Mouse (Mus musculus) thymus, adult 2 months (tissue): ENCODE results near the gene Grm2.

ENCODE experiments used
- CTCF ChIP-seq: fragments of 200-500 bp; IDR thresholded peaks from 2 replicates; pipeline ENCODE4 v1.5.1; 2012; ENCODE audit warnings: mild to moderate bottlenecking, control low read depth, low read length, moderate library complexity, borderline replicate concordance; ENCODE audit not compliant: control insufficient read depth, poor library complexity, insufficient read depth; ENCODE audit errors: extremely low read depth
- POLR2A ChIP-seq: fragments of 200-500 bp; IDR thresholded peaks from 2 replicates; pipeline ENCODE4 v1.6.1; 2012; ENCODE audit warnings: mild to moderate bottlenecking, low read length, control low read depth, moderate library complexity; ENCODE audit not compliant: control insufficient read depth, poor library complexity, insufficient read depth; ENCODE audit errors: extremely low read depth

GRCm38 (mm10) chr9:106632185-106632584, 23.7 kb downstream of the Grm2 start:
- no peak for TF ChIP-seq CTCF
- TF ChIP-seq POLR2A: no peak
